Mouse (Mus musculus) neutrophil, adult 59 days (primary cell): ENCODE measurements around the gene Atg2a. TPM values are rescaled to one million over a fixed set of nuclear protein-coding genes. Genes with fewer than 3 reads are reported as not detected.

Experiments used
- total RNA-seq, 2 experiments: library from RNA; stranded (reverse); gene quantifications; 1 replicate in 1 of 2; 2 replicates in 1 of 2; pipeline ENCODE4 v1.2.4; 2023

Atg2a gene
- total RNA-seq: 100 to 1,000 TPM; 186 to 206 TPM

GRCm38 (mm10) chr19:6241274-6242107 lies at the start of gene Atg2a:
Atg2a (plus strand) TSS chr19:6241668.

DNA sequence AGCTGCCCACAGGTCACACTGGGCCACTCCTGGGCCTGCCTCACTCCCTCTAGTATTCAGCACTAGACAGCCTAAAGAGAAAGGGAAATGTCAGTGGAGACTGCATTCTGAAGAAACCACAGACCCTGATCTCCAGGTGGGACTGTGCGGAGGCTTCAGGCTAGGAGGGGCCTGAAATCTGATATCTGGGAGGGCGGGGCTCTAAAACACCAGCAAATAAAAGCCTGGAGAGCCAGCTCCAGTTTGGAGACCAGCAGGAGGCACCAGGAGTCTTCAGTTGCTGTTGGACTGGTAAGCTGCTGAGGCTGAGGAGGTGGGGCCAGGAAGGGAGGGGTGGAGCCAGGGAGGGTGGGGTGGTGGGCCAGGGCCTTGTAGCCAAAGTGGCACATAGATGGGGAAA lies 15.3 kb upstream of the Atg2a start, which contains the start of gene Gpha2:
Gene Gpha2 (plus strand): TSS at position 246 of the 400 bp plus-strand sequence.

GRCm38 (mm10) chr19:6235084-6236052 lies 6.1 kb upstream of the Atg2a start, which contains the start of gene Ppp2r5b:
Ppp2r5b (minus strand) TSS chr19:6235872.

GRCm38 (mm10) chr19:6276426-6277421 lies 35.3 kb downstream of the Atg2a start, which contains the start of gene Ehd1:
Ehd1 (plus strand) TSS chr19:6276725.

DNA sequence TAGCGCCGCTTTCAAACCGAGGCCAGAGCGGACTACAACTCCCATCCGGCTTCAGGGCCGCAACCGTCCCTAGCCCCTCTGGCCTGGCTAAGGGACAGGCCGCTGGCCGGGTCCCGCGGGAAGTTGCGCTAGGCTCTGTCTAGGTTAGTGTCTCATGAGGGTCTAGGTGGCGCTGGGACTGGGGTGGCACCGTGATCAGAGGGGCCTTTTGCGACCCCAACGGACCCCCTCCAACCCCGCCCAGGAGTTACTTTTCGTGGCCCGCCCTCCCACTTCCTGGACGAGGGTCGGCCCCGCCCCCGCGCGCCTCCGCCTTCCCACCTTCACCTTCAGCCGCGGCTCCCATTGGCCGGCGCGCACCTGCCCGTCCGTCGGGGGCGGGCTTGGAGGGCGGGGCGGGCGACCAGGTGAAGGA lies 64.7 kb downstream of the Atg2a start, which contains the start of gene Cdc42bpg:
Gene Cdc42bpg (plus strand): TSS at position 320 of the 415 bp plus-strand sequence.

Other genes starting within 250 kb of the Atg2a start
- gene Capn1, start 225.8 kb upstream of the Atg2a start, total RNA-seq: 100 to 1,000 TPM; 247 to 265 TPM
- gene Syvn1, start 195.1 kb upstream of the Atg2a start, total RNA-seq: 10 to 100 TPM; 45.6 to 51.2 TPM
- gene Mrpl49, start 183.9 kb upstream of the Atg2a start, total RNA-seq: 10 to 100 TPM; 15.8 to 16.7 TPM
- 1,000 to 10,000 TPM; 1,540 to 1,651 TPM for gene Fau, start 183.8 kb upstream of the Atg2a start, total RNA-seq
- gene Znhit2, start 180.5 kb upstream of the Atg2a start, total RNA-seq: 10 to 100 TPM; 11.2 to 11.7 TPM
- gene Tm7sf2, start 173.3 kb upstream of the Atg2a start, total RNA-seq: 1 to 10 TPM; 9.6 to 9.7 TPM
- gene Vps51, start 164.4 kb upstream of the Atg2a start, total RNA-seq: 10 to 100 TPM; 70.3 to 87.1 TPM
- not detected for gene Tmem262, start 161.6 kb upstream of the Atg2a start, total RNA-seq
- gene Gm28374, start 159.4 kb upstream of the Atg2a start, total RNA-seq: under 1 TPM in 1 of 2 experiments, not detected in 1; 0.71 TPM
- gene Zfpl1, start 156.7 kb upstream of the Atg2a start, total RNA-seq: 10 to 100 TPM; 38.5 to 39.7 TPM
- 10 to 100 TPM; 26.1 to 30.9 TPM for gene Cdca5, start 156.7 kb upstream of the Atg2a start, total RNA-seq
- 1 to 10 TPM; 1.1 to 1.9 TPM for gene AC131692.1, start 147.2 kb upstream of the Atg2a start, total RNA-seq
- under 1 TPM; 0.49 to 0.60 TPM for gene Naaladl1, start 135.9 kb upstream of the Atg2a start, total RNA-seq
- 1 to 10 TPM; 5.2 to 6.0 TPM for gene Sac3d1, start 123.0 kb upstream of the Atg2a start, total RNA-seq
- 10 to 100 TPM; 13.6 to 17.3 TPM for gene Snx15, start 113.4 kb upstream of the Atg2a start, total RNA-seq
- under 1 TPM in 1 of 2 experiments, not detected in 1; 0.42 TPM for gene Batf2, start 100.7 kb upstream of the Atg2a start, total RNA-seq
- 10 to 100 TPM; 11.0 to 12.8 TPM for gene Arl2, start 100.1 kb upstream of the Atg2a start, total RNA-seq
- gene Majin, start 57.3 kb upstream of the Atg2a start, total RNA-seq: not detected
- not detected for gene Gpha2, start 15.3 kb upstream of the Atg2a start, total RNA-seq
- gene Ppp2r5b, start 5.8 kb upstream of the Atg2a start, total RNA-seq: 10 to 100 TPM; 14.6 to 20.9 TPM
- gene Ehd1, start 35.1 kb downstream of the Atg2a start, total RNA-seq: 100 to 1,000 TPM; 224 to 254 TPM
- 10 to 100 TPM; 10.1 to 13.7 TPM for gene Cdc42bpg, start 64.8 kb downstream of the Atg2a start, total RNA-seq
- 10 to 100 TPM; 20.2 to 21.2 TPM for gene Men1, start 93.3 kb downstream of the Atg2a start, total RNA-seq
- gene Map4k2, start 99.5 kb downstream of the Atg2a start, total RNA-seq: 100 to 1,000 TPM; 393 to 423 TPM
- 100 to 1,000 TPM; 481 to 491 TPM for gene Sf1, start 122.0 kb downstream of the Atg2a start, total RNA-seq
- gene Pygm, start 142.7 kb downstream of the Atg2a start, total RNA-seq: 1 to 10 TPM; 4.8 to 7.8 TPM
- 100 to 1,000 TPM; 442 to 453 TPM for gene Rasgrp2, start 157.7 kb downstream of the Atg2a start, total RNA-seq
- gene Nrxn2, start 177.1 kb downstream of the Atg2a start, total RNA-seq: under 1 TPM; 0.18 to 0.71 TPM